Mouse (Mus musculus) right cerebral cortex, postnatal 36 days (tissue): Measurements from ENCODE around the gene Prss8.

ENCODE experiments used
- DNase-seq, 2 experiments: peaks; one replicate each; pipeline ENCODE4 v3.0.0; 2022; ENCODE audit warnings: low spot score in 2 of 2, mixed read lengths in 1 of 2

Gene Prss8

DNA sequence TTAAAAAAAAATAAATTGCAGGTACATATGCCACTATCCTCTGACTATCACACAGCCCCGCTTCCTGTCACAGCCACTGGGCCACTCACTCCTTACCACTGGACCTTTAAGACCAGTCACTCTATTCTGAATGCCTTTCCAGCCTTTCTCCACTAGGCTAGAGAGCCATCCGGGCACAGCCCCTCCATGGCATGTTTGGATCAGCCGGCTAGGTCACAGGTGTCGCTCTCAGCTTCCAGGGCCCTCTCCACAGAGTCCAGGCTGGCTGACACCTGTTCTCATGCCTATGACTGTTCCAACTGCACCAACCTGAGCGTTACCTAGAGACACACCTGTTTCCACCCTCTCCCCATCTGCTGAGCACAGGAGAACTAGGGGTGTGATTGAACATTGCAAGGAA, 1.3 kb downstream of the Prss8 start:
- no peak for DNase-seq

DNA sequence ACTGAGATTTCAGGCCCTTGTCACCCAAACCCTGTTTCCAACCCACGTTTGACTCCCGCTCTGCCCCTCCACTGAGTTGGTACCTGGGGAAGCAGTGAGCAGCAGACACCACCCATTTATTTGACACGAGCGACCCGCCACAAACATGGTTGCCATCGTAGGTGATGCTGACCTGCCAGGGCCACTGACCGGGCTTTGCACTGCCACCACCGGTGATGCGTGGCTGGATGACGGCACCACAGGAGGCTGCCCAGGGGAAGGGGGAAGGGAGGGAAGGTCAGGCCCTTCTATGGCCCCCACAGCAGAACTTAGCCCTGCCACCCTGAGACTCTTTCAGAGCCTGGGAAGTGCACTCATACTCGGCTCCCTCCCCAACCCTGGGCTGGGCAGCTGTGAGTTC, 2.2 kb downstream of the Prss8 start:
- DNase-seq, result no peak

GRCm38 (mm10) chr7:127926846-127927245, 3.1 kb downstream of the Prss8 start:
- DNase-seq, result no peak

GRCm38 (mm10) chr7:127926066-127926465, 3.8 kb downstream of the Prss8 start:
- no peak for DNase-seq

DNA sequence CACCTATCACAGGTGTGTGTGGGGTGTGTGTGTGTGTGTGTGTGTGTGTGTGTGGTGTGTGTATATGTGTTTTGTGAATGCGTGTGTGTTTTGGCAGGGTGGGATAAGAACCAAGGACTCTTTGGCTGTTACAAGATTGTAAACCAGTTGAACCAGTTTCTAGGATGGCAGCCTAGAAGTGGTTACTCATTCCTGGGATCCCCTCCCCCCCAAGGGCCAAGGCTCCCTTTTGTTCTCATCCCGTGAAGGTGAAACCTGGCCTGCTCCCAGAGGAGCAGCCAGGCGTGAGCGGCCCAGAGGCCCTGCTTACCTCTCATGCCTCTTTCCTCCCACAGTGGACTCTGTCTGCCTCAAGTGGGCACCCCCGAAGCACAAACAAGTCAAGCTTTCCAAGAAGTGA, 4.7 kb downstream of the Prss8 start:
- no peak for DNase-seq

DNA sequence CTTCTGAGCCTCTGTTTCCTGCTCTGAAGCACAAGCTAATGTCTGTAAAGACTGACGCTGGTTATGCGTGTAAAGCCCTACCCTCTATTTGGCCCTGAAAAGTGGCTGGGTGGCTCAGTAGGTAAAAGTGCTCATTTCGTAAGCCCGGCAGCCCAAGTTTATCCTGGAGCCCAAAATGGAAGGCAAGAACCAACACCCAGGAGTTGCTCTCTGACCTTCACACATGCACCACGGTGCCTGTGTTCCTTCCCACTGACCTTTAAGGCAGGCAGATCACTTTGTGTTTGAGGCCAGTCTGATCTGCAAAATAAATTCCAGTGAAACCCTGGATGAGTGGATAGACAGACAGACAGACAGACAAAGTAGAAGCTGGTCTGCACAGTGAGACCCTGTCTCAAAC, 6.2 kb downstream of the Prss8 start:
- no peak for DNase-seq

DNA sequence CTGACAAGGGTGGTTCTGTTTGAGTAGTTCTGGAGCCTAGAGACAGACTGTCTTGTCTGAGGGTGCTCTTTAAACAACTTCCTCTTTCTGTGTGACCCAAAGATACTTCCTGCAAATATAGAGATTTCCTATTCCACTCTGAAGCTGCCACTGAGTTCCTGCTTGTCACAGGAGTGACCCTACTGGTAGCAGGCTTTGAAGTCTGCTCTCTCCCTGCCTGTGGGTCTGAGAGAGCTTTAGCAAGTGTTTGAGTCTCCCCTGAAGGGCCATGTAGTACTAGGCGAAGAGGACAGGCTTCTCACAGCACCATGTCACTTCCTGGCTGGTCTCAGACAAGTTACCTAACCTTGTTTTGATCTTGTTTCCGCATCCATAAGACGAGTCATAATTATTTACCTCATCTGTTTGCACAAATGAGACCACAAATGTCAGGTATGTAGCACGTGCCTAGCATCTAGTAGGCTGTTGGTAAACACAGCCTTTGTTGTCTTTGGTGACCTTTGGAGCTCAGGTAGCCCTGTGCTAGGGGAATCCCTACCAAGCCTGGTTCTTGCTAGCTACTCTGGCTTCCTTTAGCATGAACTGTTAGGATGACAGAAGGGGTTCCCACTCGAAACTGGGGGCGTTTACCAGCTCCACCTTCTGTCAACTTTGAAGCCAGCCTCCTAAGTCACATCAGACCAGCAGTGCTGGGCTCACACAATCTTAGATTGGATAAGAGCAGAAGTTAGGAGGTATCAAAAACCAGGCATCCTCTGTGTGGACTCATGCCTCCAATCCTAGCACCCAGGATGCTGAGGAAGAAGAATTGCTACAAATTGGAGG, 7.2 kb downstream of the Prss8 start:
- no peak for DNase-seq

- no peak for DNase-seq
These were observed 8.4 kb downstream of the Prss8 start for GRCm38 (mm10) chr7:127921516-127921915.

GRCm38 (mm10) chr7:127919290-127919689, 10.6 kb downstream of the Prss8 start:
- no peak for DNase-seq

GRCm38 (mm10) chr7:127918203-127918602, 11.7 kb downstream of the Prss8 start:
- DNase-seq, result no peak

GRCm38 (mm10) chr7:127915293-127915692, 14.6 kb downstream of the Prss8 start:
- no peak for DNase-seq

GRCm38 (mm10) chr7:127912938-127913337, 17.0 kb downstream of the Prss8 start:
- DNase-seq, result no peak

DNA sequence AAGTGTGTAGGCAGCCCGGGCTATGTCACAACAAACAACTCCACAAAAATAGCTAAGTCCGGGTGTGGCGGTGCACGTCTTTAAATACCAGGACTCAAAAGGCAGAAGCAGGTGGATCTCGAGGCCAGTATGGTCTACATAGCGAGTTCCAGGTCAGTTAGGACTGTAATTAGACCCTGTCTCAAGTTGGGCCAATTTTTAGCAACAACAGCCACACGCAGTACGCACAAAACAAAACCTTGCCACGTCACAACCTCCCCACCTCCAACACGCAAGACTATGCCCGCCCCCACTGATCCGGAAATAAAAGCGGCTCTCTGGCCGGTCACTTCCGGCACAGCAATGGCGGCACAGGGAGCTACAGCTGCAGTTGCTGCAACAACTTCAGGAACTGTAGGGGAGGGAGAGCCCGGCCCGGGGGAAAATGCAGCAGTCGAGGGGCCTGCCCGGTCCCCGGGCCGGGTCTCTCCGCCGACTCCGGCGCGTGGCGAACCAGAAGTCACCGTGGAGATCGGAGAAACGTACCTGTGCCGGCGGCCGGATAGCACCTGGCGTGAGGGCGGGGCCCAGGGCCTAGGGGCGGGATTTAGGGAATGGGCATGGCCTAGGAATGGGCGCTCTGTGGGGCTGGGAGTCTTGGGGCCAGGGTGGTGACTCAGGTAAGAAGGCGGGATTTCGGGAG, 17.6 kb downstream of the Prss8 start, which contains the start of gene Kat8:
Gene Kat8, plus strand, starts transcription at position 327 of the 682 bp plus-strand sequence.
- peak; percentile 80 to 81 for DNase-seq

GRCm38 (mm10) chr7:127908656-127909055, 21.2 kb downstream of the Prss8 start:
- DNase-seq, result no peak

DNA sequence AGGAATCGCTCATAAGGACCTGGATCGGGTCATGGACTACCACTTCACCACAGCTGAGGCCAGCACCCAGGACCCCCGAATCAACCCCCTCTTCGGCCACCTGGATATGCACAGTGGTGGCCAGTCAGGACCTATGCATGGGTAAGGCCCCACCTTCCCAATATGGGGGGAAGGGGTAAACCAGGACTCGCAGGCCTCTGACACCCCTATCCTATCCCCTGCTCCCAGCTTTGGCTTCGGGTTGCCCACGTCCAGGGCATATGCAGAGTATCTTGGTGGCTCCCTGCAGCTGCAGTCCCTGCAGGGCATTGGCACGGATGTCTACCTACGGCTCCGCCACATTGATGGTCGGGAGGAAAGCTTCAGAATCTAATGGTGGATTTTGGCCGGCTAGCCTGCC, 22.0 kb downstream of the Prss8 start:
- no peak for DNase-seq

DNA sequence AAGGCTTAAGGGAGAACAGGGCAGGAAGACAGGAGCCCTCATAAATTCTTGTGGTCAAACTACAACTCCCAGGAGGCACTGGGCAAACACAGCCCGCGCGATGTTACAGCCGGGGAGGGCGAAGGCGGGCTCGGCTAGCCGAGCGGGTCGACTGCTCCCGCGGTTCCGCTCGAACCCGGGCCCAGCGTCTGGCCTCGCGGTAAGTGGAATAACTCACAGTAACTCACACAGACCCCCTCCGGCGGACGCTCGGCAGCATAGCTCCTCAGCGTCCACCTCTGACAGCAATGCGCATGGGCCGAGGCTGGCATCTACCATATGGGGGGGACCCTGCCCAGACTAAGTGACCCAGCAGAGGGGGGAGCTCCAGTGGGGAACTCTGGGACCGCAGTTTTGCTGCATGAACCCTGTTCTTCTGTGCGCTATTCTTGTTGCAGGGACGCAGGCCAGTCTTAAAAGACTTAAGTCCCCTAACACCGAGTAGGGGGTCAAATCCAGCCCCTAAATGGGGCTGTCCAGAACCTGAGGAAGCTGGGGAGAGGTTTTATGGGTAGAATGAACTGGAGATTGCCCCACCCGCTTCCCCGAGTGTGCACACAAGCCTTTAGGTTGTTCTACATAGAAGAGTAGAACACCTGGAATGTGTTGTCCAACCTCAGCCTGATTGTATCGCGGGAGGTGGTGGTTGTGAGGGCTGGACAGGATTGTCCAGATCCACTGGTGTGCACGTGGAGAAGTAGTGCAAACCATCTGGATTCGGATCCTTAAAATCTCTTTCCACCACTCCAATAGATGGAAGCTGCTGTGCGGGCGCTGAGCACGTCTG, 25.7 kb downstream of the Prss8 start, which contains the start of gene Bckdk:
Gene Bckdk, plus strand, starts transcription at position 112 of the 826 bp plus-strand sequence.
- peak; percentile 74 to 75 for DNase-seq

GRCm38 (mm10) chr7:127901772-127902171, 28.1 kb downstream of the Prss8 start:
- DNase-seq, result no peak

- DNase-seq, result no peak
These were observed 29.9 kb downstream of the Prss8 start for GRCm38 (mm10) chr7:127899997-127900396.

GRCm38 (mm10) chr7:127898179-127898956, 31.5 kb downstream of the Prss8 start:
- no peak for DNase-seq

GRCm38 (mm10) chr7:127897542-127897941, 32.4 kb downstream of the Prss8 start:
- no peak for DNase-seq

GRCm38 (mm10) chr7:127896384-127896783, 33.5 kb downstream of the Prss8 start:
- DNase-seq, result no peak
